Mouse (Mus musculus): ENCODE measurements around the gene Snx11. TPM values are rescaled to one million over a fixed set of nuclear protein-coding genes. Genes with fewer than 3 reads are reported as not detected.

Snx11 gene
- total RNA-seq, 2 experiments from 2014 or later: 7.7 to 11.0 TPM

GRCm38 (mm10) chr11:96767096-96767495 is 10.3 kb downstream of the Snx11 start:
- intact Hi-C loops (cut with DNase I; ENCODE audit: low total_unique reads): no loop called here

DNA sequence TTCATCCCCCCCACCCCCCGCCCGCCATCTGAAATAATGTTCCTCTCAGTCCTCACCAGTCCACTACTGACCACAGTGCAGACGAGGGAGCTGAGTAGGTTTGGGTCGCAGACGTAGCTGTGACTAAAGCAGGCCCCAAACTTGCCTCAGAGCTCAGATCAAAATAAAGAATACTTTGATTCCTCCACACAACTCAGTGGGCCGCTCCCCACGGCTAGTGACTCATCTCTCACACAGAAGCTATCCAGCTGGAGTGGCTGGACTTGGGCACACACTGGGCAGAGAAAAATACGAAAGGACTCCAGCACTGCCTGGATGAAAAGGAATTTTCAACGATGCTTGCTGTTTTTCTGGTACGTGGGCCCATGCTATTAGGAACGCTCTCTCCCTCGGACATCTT is 10.8 kb downstream of the Snx11 start:
- DNase-seq: no peak
- intact Hi-C loops (cut with DNase I; ENCODE audit: low total_unique reads): no loop called here

More at GRCm38 (mm10) chr11:96767096-96767495, 10.3 kb downstream of the Snx11 start:
- no peak for DNase-seq

DNA sequence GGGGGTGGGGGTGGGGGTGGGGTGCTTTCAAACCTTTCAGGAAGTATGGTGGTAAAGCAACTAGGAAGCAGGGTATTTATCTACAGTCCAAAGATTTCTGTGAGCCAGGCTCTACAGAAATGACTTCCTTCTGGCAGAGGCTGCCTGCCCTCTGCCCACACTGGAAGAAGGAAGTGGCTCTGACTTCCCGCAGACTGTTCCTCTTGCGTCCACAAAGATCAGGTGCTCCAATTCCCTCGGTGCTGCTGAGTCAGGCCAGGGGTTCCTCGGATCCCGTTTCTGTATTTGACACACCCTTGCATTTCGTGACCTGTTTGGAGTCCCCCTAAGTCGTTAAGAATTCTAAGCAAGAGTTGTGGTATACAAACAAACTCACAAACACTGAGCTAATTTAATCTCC is 11.7 kb downstream of the Snx11 start:
- intact Hi-C loops (cut with DNase I; ENCODE audit: low total_unique reads): no loop called here
- no peak for DNase-seq

GRCm38 (mm10) chr11:96764511-96765350 is 12.6 kb downstream of the Snx11 start:
- intact Hi-C loops (cut with DNase I; ENCODE audit: low total_unique reads): no loop called here

GRCm38 (mm10) chr11:96762742-96763470 is 14.5 kb downstream of the Snx11 start:
- intact Hi-C loops (cut with DNase I; ENCODE audit: low total_unique reads): no loop called here
- DNase-seq: peak; percentile 36

More at GRCm38 (mm10) chr11:96764511-96765350, 12.6 kb downstream of the Snx11 start:
- DNase-seq: no peak

- no peak for DNase-seq
- intact Hi-C loops (cut with DNase I; ENCODE audit: low total_unique reads): no loop called here
Measured at GRCm38 (mm10) chr11:96761984-96762383, 15.4 kb downstream of the Snx11 start.

GRCm38 (mm10) chr11:96760042-96760441 is 17.3 kb downstream of the Snx11 start:
- intact Hi-C loops (cut with DNase I; ENCODE audit: low total_unique reads): no loop called here
- peak; percentile 20 for DNase-seq

GRCm38 (mm10) chr11:96758402-96758801 is 19.0 kb downstream of the Snx11 start:
- intact Hi-C loops (cut with DNase I; ENCODE audit: low total_unique reads): loop anchor here (2.0 kb wide), 1 partner anchor 102 kb away; no protein-coding TSS in a partner anchor
- DNase-seq: no peak

DNA sequence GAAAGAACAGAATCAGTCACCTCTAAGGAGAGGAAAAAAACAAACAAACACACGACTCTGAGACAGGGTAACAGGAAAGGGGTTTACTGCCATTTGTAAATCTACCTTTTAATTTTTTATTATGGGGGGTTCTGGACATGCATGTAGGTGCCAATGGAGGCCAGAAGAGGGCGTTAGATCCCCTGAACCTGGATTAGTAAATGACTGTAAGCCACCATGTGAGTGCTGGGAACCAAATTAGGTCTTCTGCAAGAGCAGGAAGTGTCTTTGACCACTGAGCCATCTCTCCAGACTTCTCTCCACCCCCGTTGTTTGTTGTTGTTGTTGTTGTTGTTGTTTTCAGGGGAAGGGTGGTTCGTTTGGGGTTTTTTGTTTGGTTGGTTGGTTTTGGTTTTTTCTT is 19.9 kb downstream of the Snx11 start:
- DNase-seq: no peak
- intact Hi-C loops (cut with DNase I; ENCODE audit: low total_unique reads): no loop called here

DNA sequence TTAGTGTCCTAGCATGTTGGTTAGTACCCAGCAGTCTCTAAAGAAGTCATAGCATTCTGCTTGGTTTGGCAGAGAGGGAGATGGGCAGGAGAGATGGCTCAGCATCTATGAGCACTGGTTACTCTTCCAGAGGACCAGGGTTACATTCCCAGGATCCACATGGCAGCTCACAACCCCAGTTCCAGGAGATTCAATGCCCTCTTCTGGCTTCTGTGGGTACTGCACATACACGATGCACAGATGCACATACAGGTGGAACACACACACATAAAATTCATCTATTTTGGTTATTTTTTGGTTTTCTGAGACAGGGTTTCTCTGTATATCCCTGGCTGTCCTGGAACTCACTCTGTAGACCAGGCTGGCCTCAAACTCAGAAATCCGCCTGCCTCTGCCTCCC is 22.1 kb downstream of the Snx11 start:
- intact Hi-C loops (cut with DNase I; ENCODE audit: low total_unique reads): no loop called here

GRCm38 (mm10) chr11:96747555-96747954 is 29.8 kb downstream of the Snx11 start:
- intact Hi-C loops (cut with DNase I; ENCODE audit: low total_unique reads): no loop called here
- DNase-seq: no peak

More for the DNA sequence above, 22.1 kb downstream of the Snx11 start:
- DNase-seq: no peak

- intact Hi-C loops (cut with DNase I; ENCODE audit: low total_unique reads): no loop called here
- DNase-seq: no peak
Measured at GRCm38 (mm10) chr11:96746648-96747047, 30.7 kb downstream of the Snx11 start.

DNA sequence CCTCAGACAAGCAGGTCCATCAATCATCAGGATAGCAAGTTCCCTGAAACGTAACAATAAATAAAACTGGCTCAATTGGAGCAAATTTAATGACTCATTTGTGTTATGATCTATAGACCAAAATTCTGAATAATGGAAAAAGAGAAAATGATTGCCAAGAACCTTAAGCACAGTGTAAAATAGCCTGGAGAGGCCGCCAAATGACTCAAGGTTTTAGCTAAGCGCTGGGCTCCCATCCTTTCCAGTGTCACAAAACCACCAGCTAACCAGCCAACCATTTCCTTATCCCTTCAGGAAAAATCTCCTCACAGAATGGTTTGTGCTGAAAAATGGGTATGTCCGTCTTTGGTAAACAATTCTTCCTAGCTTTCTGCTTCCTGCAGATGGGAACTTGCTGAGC is 33.5 kb downstream of the Snx11 start:
- no peak for DNase-seq
- intact Hi-C loops (cut with DNase I; ENCODE audit: low total_unique reads): no loop called here

- DNase-seq: no peak
- intact Hi-C loops (cut with DNase I; ENCODE audit: low total_unique reads): no loop called here
Measured at GRCm38 (mm10) chr11:96743000-96743399, 34.4 kb downstream of the Snx11 start.

- DNase-seq: no peak
- intact Hi-C loops (cut with DNase I; ENCODE audit: low total_unique reads): no loop called here
Measured at GRCm38 (mm10) chr11:96741995-96742394, 35.4 kb downstream of the Snx11 start.

DNA sequence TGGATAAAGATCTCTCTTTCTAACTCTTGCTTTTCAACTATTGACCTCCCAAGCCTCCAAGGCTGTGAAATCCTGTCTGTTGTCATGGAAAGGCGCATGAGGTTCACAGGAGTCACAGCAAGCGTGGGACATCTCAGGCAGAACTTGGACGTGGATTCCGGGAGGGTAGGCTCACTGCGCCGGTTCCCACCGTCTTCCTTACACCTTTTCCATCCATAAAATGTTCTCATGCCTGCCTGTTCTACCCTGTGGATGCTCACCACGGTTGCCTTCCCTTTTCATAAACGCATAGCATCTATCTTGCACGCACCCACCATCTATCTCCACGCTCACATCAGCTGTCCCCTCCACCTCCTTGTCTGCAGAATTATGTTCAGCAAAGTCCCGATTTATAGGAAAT is 36.6 kb downstream of the Snx11 start:
- intact Hi-C loops (cut with DNase I; ENCODE audit: low total_unique reads): no loop called here
- DNase-seq: no peak

DNA sequence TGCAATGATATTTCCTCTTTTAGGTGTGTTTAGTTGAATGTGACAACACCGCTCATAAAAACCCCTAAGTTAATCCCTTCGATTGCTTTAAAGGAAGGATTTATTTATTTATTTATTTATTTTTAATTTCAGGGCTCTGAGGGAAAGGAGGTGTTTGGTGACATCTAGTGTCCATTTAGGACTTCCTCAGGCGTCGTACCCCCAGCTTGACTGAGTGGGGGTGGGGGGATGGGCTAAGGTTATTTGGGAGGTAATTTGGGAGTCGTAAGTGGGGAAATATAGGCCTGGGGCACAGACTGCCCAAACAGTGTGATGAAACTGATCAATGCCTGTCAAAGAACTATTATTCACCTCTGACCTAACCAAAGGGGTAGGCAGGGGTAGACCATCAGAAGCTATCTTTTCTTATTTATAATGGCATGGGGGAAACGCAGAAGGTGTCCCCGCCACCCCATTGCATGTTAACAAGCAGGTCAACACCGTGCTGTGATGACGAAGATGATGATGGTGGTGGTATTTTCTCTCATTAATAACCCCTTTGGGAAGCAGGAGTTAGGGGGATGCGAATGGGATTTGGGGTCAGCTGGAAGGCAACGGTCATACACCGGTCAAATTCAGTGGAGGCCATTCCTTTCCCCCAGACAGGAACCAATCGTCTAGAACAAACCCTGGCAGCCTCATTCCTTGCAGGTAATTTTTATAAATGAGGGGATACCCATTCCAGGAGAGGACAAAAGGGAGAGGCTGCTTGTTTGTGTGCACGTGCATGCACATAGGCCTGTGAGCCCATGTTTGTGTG is 39.5 kb downstream of the Snx11 start:
- no peak for DNase-seq
- intact Hi-C loops (cut with DNase I; ENCODE audit: low total_unique reads): no loop called here

DNA sequence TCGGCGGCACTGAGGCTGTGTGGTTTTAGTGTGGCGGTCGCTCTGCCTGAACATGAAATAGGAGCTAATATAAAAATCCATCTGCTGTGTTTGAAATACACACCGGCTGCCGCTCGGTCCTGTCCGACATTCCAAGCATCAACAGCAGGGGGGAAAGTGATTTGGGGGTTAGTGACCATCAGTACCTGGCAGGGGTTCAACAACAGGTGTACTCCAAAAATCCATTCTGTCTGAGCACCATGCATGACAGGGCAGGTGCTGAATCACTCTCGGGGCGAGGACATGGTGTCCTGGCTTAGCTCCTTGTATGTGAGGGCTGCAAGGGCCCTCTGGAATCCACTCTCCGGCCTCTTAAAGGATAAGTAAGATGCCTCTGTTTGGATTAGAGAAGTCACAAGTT is 41.0 kb downstream of the Snx11 start:
- no peak for DNase-seq
- intact Hi-C loops (cut with DNase I; ENCODE audit: low total_unique reads): no loop called here

GRCm38 (mm10) chr11:96735908-96736307 is 41.5 kb downstream of the Snx11 start:
- peak; percentile 46 for DNase-seq
- intact Hi-C loops (cut with DNase I; ENCODE audit: low total_unique reads): no loop called here

GRCm38 (mm10) chr11:96732657-96733056 is 44.7 kb downstream of the Snx11 start:
- no peak for DNase-seq
- intact Hi-C loops (cut with DNase I; ENCODE audit: low total_unique reads): no loop called here
